Mouse (Mus musculus) CH12.LX (cell line): ENCODE data around the gene Gm5148. TPM values are rescaled to one million over a fixed set of nuclear protein-coding genes. Genes with fewer than 3 reads are reported as not detected.
A peak's percentile ranks its signal among the peaks of the same experiment; 100 is the strongest.

ENCODE experiments used
- DNase-seq: peaks from one replicate; pipeline ENCODE4 v3.0.0-alpha.2; 2013; ENCODE audit errors: extremely low read depth
- H3K27ac ChIP-seq: 2 replicates; pipeline ENCODE4 v1.5.1; 2012; ENCODE audit warnings: low read depth, mild to moderate bottlenecking, control low read depth, moderate library complexity; ENCODE audit not compliant: insufficient read depth
- H3K27me3 ChIP-seq: replicated peaks from 2 replicates; pipeline ENCODE3; 2012; ENCODE audit warnings: inconsistent platforms
- H3K36me3 ChIP-seq, 2 experiments: replicated peaks in 1 of 2; 2 replicates each; pipeline versions ENCODE3 to v1.6.1; 2012; ENCODE audit warnings: inconsistent platforms in 1 of 2, low read length in 1 of 2, mild to moderate bottlenecking in 1 of 2, mixed read lengths in 1 of 2, moderate library complexity in 1 of 2; ENCODE audit not compliant: control insufficient read depth in 1 of 2, insufficient read depth in 1 of 2
- H3K4me1 ChIP-seq, 2 experiments: 2 replicates each; pipeline ENCODE4 v1.6.1; 2012; ENCODE audit warnings: inconsistent platforms in 1 of 2, moderate library complexity in 1 of 2; ENCODE audit not compliant: insufficient read depth in 2 of 2, control insufficient read depth in 1 of 2
- H3K4me2 ChIP-seq: 2 replicates; pipeline ENCODE4 v1.6.1; 2012; ENCODE audit warnings: low read depth, mild to moderate bottlenecking, control low read depth; ENCODE audit not compliant: poor library complexity, insufficient read depth, severe bottlenecking
- H3K4me3 ChIP-seq, 3 experiments: fragments of 150-350 bp in 1 of 3; sonication (generic) in 1 of 3; replicated peaks in 1 of 3; 2 replicates each; pipeline versions ENCODE3 to v1.5.1; 2011 to 2012; ENCODE audit warnings: low read depth in 2 of 3, low read length in 2 of 3, mild to moderate bottlenecking in 2 of 3, moderate library complexity in 2 of 3, control low read depth in 1 of 3, improper control_type of control experiment in 1 of 3, inconsistent platforms in 1 of 3, mixed read lengths in 1 of 3; ENCODE audit not compliant: poor library complexity in 1 of 3
- H3K79me2 ChIP-seq: replicated peaks from 2 replicates; pipeline ENCODE4 v1.6.1; 2012; ENCODE audit warnings: mild to moderate bottlenecking, moderate library complexity; ENCODE audit not compliant: control insufficient read depth, poor library complexity, insufficient read depth, severe bottlenecking; ENCODE audit errors: extremely low read depth
- H3K9ac ChIP-seq: 2 replicates; pipeline ENCODE4 v1.6.1; 2012; ENCODE audit warnings: low read depth, mild to moderate bottlenecking, control low read depth, moderate library complexity; ENCODE audit not compliant: insufficient read depth
- H3K9me3 ChIP-seq: replicated peaks from 2 replicates; pipeline ENCODE3; 2012; ENCODE audit warnings: low read length, inconsistent platforms, mixed read lengths
- BHLHE40 ChIP-seq: IDR thresholded peaks from 2 replicates; pipeline ENCODE4 v1.6.1; 2011; ENCODE audit warnings: mild to moderate bottlenecking, low read depth, low read length, improper control_type of control experiment
- CHD1 ChIP-seq: IDR thresholded peaks from 2 replicates; pipeline ENCODE4 v1.6.1; 2012; ENCODE audit warnings: low read depth, low read length, improper control_type of control experiment, inconsistent platforms
- CHD2 ChIP-seq: IDR thresholded peaks from 2 replicates; pipeline ENCODE4 v1.6.1; 2011; ENCODE audit warnings: low read length, improper control_type of control experiment
- E2F4 ChIP-seq: IDR thresholded peaks from 2 replicates; pipeline ENCODE4 v1.6.1; 2011; ENCODE audit warnings: low read depth, low read length, improper control_type of control experiment; ENCODE audit not compliant: insufficient replicate concordance
- GABPA ChIP-seq: IDR thresholded peaks from 2 replicates; pipeline ENCODE4 v1.6.1; 2012; ENCODE audit warnings: low read depth, low read length, improper control_type of control experiment, inconsistent platforms; ENCODE audit not compliant: insufficient replicate concordance
- JUND ChIP-seq: conservative IDR thresholded peaks from 2 replicates; pipeline ENCODE4 v1.6.1; 2011; ENCODE audit warnings: low read depth, low read length, improper control_type of control experiment
- MAFK ChIP-seq: IDR thresholded peaks from 2 replicates; pipeline ENCODE4 v1.6.1; 2011; ENCODE audit warnings: low read length, improper control_type of control experiment; ENCODE audit not compliant: insufficient replicate concordance
- MAX ChIP-seq: IDR thresholded peaks from 2 replicates; pipeline ENCODE4 v1.6.1; 2011; ENCODE audit warnings: low read length, improper control_type of control experiment
- MEF2A ChIP-seq: IDR thresholded peaks from 2 replicates; pipeline ENCODE4 v1.6.1; 2014; ENCODE audit warnings: low read depth, mild to moderate bottlenecking, inconsistent platforms, low read length, improper control_type of control experiment, borderline replicate concordance
- MXI1 ChIP-seq: IDR thresholded peaks from 2 replicates; pipeline ENCODE4 v1.6.1; 2011; ENCODE audit warnings: mild to moderate bottlenecking, low read depth, low read length, improper control_type of control experiment
- MYC ChIP-seq: IDR thresholded peaks from 2 replicates; pipeline ENCODE4 v1.6.1; 2011; ENCODE audit warnings: low read depth, mild to moderate bottlenecking, improper control_type of control experiment, low read length
- NRF1 ChIP-seq: IDR thresholded peaks from 2 replicates; pipeline ENCODE4 v1.6.1; 2014; ENCODE audit warnings: low read depth, mild to moderate bottlenecking, inconsistent platforms, low read length, improper control_type of control experiment, moderate library complexity
- PAX5 ChIP-seq: IDR thresholded peaks from 2 replicates; pipeline ENCODE4 v1.6.1; 2012; ENCODE audit warnings: low read length, inconsistent platforms, mixed read lengths
- POLR2A ChIP-seq: IDR thresholded peaks from 2 replicates; pipeline ENCODE4 v1.6.1; 2011; ENCODE audit warnings: low read depth, mild to moderate bottlenecking, improper control_type of control experiment, low read length
- RAD21 ChIP-seq: IDR thresholded peaks from 2 replicates; pipeline ENCODE4 v1.6.1; 2011; ENCODE audit warnings: low read depth, mild to moderate bottlenecking, low read length, improper control_type of control experiment, moderate library complexity
- SIN3A ChIP-seq: IDR thresholded peaks from 2 replicates; pipeline ENCODE4 v1.6.1; 2012; ENCODE audit warnings: low read length, improper control_type of control experiment, inconsistent platforms
- ZC3H11A ChIP-seq: IDR thresholded peaks from 2 replicates; pipeline ENCODE4 v1.6.1; 2012; ENCODE audit warnings: low read depth, mild to moderate bottlenecking, inconsistent platforms, low read length, improper control_type of control experiment
- ZKSCAN1 ChIP-seq: IDR thresholded peaks from 2 replicates; pipeline ENCODE4 v1.6.1; 2012; ENCODE audit warnings: low read depth, inconsistent platforms, low read length, improper control_type of control experiment, borderline replicate concordance
- ZNF384 ChIP-seq: IDR thresholded peaks from 2 replicates; pipeline ENCODE4 v1.6.1; 2012; ENCODE audit warnings: low read depth, low read length, improper control_type of control experiment, inconsistent platforms
- dilution Hi-C: fragments of 300-500 bp; cut with MboI; formaldehyde crosslinking; loops from 2 replicates; pipeline ENCODE4 v1.14.3; 2020; ENCODE audit warnings: low sequenced_read_pairs; ENCODE audit not compliant: extremely low pct_unique_long_range_greater_than_20kb, extremely low pct_ligation_motif_present
- in situ Hi-C: fragments of 300-500 bp; cut with MboI; formaldehyde crosslinking; loops from 3 replicates; pipeline ENCODE4 v1.14.3; 2019; ENCODE audit warnings: low sequenced_read_pairs, low pct_ligation_motif_present, low pct_unique_long_range_greater_than_20kb, mixed read lengths
- polyA plus RNA-seq: library from polyadenylated mRNA; unstranded; fragments of >175 nt; gene quantifications from 2 replicates; pipeline ENCODE4 v1.2.1, GENCODE M21; 2012; ENCODE audit warnings: low read depth; ENCODE audit not compliant: insufficient read length
- total RNA-seq, 2 experiments: library from RNA; depleted of rRNA; stranded (reverse); fragments of 300-350 nt in 1 of 2; fragments of >200 nt in 1 of 2; gene quantifications; 2 replicates each; pipeline ENCODE4 v1.2.3; 2012 to 2014

Gm5148 gene
- total and polyA plus RNA-seq, 3 experiments = 146 TPM; not detected in 2

- H3K4me3 ChIP-seq = no peak overlapping the region
- H3K9me3 ChIP-seq = no peaks in the 10 kb centered on the region
- H3K4me1 ChIP-seq = peaks cover 2 to 11% of the 10 kb centered on the region in 2 experiments; a peak in 2 of 4 replicates
- H3K36me3 ChIP-seq = no peaks in the 10 kb centered on the region
- dilution Hi-C loops = no loop called here
- in situ Hi-C loops = no loop called here
- no peak overlapping the region for H3K9ac ChIP-seq
- no peak overlapping the region for H3K4me2 ChIP-seq
- TF ChIP-seq CHD2 (no peak), GABPA (no peak), ZKSCAN1 (no peak), MEF2A (no peak)
- DNase-seq = peak; percentile 21
- no peak overlapping the region for H3K27ac ChIP-seq
- no peaks in the 10 kb centered on the region for H3K27me3 ChIP-seq
- no peaks in the 10 kb centered on the region for H3K79me2 ChIP-seq
Measured at GRCm38 (mm10) chr3:37728112-37729100, 4.1 kb upstream of the Gm5148 start.

DNA sequence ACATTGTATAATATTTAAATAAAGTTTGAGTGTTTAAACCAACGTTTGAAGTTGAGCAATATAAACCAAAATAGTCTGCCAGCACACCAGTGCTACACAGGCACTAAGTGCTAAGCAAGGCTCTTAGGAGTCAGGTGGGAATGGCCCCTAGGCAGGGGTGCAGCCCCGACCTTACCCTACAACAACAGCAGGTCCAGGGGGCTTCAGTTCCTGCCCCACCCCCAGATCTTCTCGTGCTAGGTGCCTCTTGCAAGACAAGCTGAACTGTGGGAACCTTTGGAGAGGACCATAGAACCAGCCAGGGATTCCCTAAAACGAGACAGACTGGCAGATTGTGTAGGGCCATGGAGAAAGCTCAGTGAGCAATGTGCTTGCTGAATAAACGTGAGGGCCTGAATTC lies 3.1 kb upstream of the Gm5148 start:
- TF ChIP-seq E2F4 (no peak), ZC3H11A (no peak), NRF1 (no peak), MAFK (no peak), MXI1 (no peak), RAD21 (no peak), MEF2A (no peak), ZKSCAN1 (no peak), POLR2A (no peak), ZNF384 (no peak), CHD1 (no peak), PAX5 (no peak), JUND (no peak), MAX (no peak), SIN3A (no peak), BHLHE40 (no peak), MYC (no peak)
- TF ChIP-seq, all 38 proteins: peak for 0
- in situ Hi-C loops (no loop called here), dilution Hi-C loops (no loop called here)
- H3K79me2 ChIP-seq = no peaks in the 10 kb centered on the region
- H3K9ac ChIP-seq = no peak overlapping the region
- no peak overlapping the region for H3K4me2 ChIP-seq
- H3K27ac ChIP-seq = no peak overlapping the region
- DNase-seq = no peak
- no peaks in the 10 kb centered on the region for H3K36me3 ChIP-seq
- H3K4me1 ChIP-seq = peaks cover 2 to 11% of the 10 kb centered on the region in 2 experiments; a peak in 2 of 4 replicates
- no peaks in the 10 kb centered on the region for H3K27me3 ChIP-seq
- no peak overlapping the region for H3K4me3 ChIP-seq
- no peaks in the 10 kb centered on the region for H3K9me3 ChIP-seq
